Mouse (Mus musculus): ENCODE measurements around the gene Rtl10.

- TF ChIP-seq CTCF (IDR thresholded peaks at IDR 0.05; ENCODE audit: extremely low read depth, insufficient read depth, low read length) (no peak), POLR2A (IDR thresholded peaks at IDR 0.05; ENCODE audit: extremely low read depth, insufficient read depth, low read length) (no peak)
These were observed 40.0 kb upstream of the Rtl10 start for GRCm38 (mm10) chr16:18458661-18459060.

Data from cortical plate, adult 2 months (tissue).